Mouse (Mus musculus) G1E (cell line): ENCODE measurements at regions not wholly inside any gene's neighbourhood (a gene's known extent, or its start where the extent isn't known, plus 50 kb on each side); places are given as distances from the start of the nearest gene placed in this dataset.

ENCODE experiments used
- CTCF ChIP-seq: IDR thresholded peaks from 2 replicates; pipeline ENCODE4 v1.5.1; 2012; ENCODE audit warnings: low read depth, low read length, inconsistent platforms, mixed read lengths
- GATA1 ChIP-seq: IDR thresholded peaks from 2 replicates; pipeline ENCODE4 v1.6.1; 2012; ENCODE audit warnings: borderline replicate concordance, low read length, inconsistent platforms, mixed read lengths
- POLR2AphosphoS5 ChIP-seq: IDR thresholded peaks from 2 replicates; pipeline ENCODE4 v1.6.1; 2012; ENCODE audit warnings: low read depth, low read length, inconsistent platforms; ENCODE audit not compliant: insufficient replicate concordance

DNA sequence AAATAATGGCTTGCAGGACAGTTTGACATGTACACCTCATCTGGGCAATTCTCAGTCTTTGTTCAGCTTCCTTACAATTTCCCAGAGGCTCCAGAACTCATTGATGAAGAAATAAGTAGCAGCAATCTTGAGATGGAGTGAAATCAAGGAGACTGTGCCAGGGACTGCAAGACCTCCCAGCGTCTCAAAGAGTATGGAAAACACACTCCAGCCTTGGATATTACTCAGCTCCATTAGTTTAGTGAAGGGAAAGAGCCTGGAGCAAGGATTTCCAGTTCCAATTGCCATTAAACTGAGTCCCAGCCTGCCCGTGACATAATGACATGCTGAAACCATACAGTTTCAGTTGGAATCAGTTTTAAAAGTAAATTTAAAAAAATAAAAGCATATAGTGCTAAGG is 372.7 kb upstream of the Rack1 start:
- TF ChIP-seq CTCF (no peak), GATA1 (no peak), POLR2AphosphoS5 (no peak)
